Mouse (Mus musculus) retina, postnatal 7 days (tissue): ENCODE data around the gene Prdm16.
A peak's percentile ranks its signal among the peaks of the same experiment; 100 is the strongest.

Source experiments
- DNase-seq: peaks from one replicate; pipeline ENCODE4 v3.0.0-alpha.2; 2012; ENCODE audit warnings: low read depth, low spot score

Gene Prdm16

DNA sequence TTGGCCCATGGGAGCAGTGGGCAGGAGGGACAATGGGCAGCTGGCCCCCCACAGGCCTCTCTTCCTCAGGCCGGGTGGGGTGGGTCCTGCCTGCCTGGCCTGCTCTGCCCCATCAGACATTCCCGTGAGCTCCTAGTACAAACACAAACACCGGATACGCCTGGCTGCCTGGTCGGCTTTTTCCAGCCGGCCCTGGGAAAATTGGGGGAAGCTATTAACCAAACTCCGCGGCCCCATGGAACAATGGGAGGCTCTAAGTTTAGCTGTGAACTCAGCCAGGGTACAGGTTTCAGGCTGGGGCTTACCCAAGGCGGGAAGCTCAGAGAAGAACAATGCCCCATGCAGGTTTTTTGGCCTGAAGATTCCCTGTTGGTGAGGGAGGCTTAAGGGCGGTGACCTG is 300.0 kb downstream of the Prdm16 start:
- DNase-seq = no peak

DNA sequence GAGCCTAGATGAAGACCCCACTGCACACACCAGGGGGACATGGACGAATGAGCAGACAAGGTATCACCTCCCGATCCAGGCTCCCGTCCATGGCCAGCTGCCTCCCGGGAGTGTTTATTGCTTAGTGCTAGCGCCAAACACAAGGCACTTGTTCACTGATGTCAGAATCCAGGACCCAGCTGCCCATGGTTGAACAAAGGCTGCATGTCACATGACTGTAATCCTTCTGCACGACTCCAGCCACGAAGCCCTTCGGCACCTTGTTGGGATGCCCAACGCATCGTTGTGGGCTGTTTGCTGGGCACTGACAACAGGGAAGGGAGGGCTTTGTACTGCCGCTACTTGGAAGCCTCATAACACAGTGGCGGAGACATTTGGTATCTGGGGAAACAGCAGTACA is 300.9 kb downstream of the Prdm16 start, which contains the start of gene B230104I21Rik:
B230104I21Rik (plus strand) TSS at position 367 of the 400 bp plus-strand sequence.
- no peak for DNase-seq

DNA sequence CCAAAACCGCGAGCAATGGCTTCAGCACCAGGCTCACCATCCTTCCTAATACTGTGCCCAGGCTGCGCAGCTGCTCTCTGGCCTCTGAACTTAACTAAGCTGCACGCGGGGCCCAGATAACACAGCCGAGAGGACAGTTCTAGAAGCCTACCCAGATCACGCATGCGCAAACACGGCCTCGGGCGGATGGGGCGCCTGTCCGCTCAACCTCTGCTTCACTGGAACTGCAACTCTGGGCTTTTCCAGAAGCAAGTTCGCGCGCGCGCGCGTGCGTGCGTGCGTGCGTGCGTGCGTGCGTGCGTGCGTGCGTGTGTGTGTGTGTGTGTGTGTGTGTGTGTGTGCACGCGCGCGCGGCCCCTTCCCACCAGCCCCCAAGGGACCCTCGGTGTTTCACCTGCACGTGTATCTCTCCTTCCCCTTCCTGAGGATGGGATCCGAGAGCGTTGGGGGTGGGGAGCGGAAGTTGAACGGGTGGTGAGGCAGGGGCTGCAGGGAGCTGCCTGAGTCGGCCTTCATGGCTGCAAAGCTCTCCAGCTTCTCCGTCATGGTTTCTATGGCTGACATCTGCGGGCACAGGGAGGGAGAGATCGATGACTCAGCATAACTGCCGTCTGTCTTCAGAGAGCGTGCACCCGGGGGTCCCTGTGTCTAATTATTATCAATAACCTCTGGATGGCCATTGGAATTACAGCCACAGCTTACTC is 301.8 kb downstream of the Prdm16 start:
- DNase-seq = peak; percentile 54

- DNase-seq = no peak
Measured at GRCm38 (mm10) chr4:154333300-154333699, 303.4 kb downstream of the Prdm16 start.

GRCm38 (mm10) chr4:154331271-154331670 is 305.4 kb downstream of the Prdm16 start:
- no peak for DNase-seq

GRCm38 (mm10) chr4:154330001-154330400 is 306.7 kb downstream of the Prdm16 start:
- no peak for DNase-seq

GRCm38 (mm10) chr4:154328836-154329235 is 307.8 kb downstream of the Prdm16 start:
- peak; percentile 69 for DNase-seq

GRCm38 (mm10) chr4:154328431-154328830 is 308.2 kb downstream of the Prdm16 start:
- no peak for DNase-seq

DNA sequence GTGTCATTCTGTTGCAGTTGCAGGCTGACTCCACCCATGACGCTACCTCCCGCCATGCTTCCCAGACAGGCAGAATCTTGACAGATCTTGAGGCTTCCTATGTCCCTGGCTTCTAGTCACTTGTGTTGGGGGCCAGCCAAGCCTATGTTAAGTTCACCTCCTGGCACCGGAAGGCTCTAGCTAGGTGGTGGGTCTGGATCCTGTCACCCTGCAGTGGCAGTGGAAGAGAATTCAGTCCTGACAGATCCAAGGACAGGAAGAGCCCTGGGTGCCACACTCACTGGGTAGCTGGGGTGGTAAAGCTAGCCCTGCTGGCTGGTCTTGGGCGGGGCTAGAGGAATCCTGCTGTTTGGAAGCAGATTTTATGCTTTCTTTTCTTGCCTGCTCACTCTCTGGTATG is 311.3 kb downstream of the Prdm16 start:
- DNase-seq = no peak

- DNase-seq = no peak
Measured at GRCm38 (mm10) chr4:154313622-154313967, 323.1 kb downstream of the Prdm16 start.

GRCm38 (mm10) chr4:154312935-154313621 is 323.6 kb downstream of the Prdm16 start:
- no peak for DNase-seq

- no peak for DNase-seq
Measured at GRCm38 (mm10) chr4:154312143-154312812, 324.4 kb downstream of the Prdm16 start.

DNA sequence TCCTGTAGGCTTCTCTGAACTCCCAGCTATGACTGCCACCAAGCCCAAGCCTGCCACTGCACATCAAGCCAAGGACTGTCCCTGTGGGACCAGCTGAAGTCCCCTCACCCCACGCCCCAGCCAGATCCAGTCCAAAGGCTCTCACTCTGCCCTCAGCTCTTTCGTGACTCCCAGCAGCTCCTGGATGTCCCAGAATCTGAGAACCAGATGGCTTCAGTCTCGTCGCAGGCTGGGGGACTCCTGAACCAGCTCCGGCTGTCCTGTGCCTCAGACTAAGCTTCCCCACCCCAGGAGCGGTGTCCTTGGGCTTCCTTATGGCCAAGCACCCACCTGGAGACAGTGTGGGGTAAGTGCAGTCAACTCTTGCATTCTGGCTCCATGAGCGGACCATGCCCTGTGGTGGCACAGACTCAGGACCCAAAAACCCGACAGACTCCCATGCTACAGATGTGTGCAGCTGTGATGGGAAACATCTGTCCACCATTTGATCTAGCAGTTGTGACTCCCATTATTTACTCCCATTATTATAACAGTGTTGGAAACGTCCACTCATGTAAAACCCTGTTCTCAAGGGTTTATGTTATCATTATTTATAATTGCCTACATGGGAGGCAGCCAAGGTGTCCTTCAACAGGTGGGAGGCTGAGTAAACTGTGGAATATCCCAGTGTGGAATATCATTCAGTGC is 326.0 kb downstream of the Prdm16 start:
- no peak for DNase-seq

DNA sequence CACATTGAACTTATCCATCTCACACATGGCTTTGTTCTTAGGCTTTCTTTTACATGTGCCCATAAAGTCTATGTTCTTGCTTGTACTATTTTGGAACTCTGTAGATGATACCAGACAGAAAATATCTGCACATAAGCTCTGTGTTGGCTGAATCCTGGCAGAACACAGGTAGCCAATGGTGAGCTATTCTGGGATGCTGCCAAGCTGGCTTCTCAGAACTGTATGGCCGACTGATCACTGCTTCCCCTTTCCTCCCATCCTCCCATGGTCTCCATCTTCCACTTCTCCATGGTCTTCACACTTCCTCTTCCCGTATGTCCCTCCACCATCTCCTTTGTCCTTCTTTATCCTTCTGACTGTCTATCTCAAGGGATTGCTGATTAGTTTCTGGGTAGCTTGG is 327.5 kb downstream of the Prdm16 start:
- DNase-seq = no peak

DNA sequence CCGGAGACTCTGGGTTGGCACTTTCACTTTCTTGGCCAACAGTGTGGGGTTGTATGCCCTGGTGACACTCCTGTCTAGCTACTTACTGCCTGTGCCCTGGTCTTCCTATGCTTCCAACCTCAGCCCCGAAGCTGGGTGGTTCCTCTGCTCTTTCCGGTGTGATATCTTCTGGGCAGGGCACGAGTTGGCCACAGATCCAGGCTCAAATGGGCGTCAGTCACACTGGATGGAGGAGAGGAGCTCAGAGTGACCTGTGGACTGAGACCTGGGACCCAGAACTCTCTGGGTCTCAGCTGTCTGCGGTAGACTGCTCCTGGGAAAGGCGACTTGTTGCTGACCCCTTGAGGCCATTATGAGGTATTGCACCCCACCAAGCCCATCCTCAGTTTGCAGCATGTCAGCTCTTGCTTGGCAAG is 335.2 kb downstream of the Prdm16 start, which contains the start of gene Arhgef16:
Arhgef16 (minus strand) TSS at position 211 of the 416 bp plus-strand sequence.
- peak; percentile 43 for DNase-seq

- no peak for DNase-seq
Measured at GRCm38 (mm10) chr4:154299541-154300271, 337.0 kb downstream of the Prdm16 start.

- no peak for DNase-seq
Measured at GRCm38 (mm10) chr4:154297761-154298160, 338.9 kb downstream of the Prdm16 start.

DNA sequence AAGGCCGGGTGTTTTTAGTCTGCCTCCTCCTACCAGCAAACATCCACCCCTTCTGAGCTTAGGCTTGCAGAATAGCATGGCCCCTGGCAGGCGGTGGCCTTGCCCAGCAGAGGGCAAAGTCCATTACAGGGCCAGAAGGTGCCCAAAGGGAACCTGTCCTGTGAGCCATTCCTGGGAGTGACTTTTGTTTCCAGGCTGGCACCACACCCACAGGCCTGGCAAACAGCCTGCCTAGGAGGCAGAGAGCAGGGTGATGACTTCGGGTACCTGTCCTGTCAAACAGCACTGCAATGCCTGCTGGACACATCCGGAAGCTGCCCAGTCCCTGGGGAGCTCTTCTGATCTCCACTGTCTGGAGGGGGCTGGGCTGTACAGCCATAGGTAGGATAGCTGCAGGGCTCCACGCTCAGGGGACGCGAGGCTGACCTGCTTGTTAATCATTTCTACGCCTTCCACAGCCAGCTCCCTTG is 342.4 kb downstream of the Prdm16 start:
- DNase-seq = no peak

DNA sequence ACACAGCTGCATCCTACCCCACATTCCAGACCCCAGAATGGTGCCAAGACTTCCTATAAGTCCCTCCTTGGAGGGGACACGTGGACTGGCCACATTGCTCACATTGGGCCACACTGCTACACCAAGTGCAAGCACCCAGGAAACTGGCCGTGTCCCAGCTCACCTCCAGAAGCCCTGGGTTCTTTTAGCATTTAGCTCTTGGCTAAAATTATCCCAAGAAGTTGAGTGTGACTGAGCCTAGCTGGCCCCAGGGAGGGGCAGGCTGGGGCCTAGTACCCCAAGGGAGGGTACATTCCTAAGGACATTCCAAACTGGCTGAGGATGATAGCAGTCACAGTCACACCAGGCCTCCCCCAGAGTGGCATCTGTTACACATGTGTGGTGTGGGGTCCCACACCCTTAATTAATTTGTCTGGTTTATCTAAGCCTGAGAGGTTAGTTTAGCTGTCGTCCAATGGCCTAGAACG is 342.9 kb downstream of the Prdm16 start:
- no peak for DNase-seq

DNA sequence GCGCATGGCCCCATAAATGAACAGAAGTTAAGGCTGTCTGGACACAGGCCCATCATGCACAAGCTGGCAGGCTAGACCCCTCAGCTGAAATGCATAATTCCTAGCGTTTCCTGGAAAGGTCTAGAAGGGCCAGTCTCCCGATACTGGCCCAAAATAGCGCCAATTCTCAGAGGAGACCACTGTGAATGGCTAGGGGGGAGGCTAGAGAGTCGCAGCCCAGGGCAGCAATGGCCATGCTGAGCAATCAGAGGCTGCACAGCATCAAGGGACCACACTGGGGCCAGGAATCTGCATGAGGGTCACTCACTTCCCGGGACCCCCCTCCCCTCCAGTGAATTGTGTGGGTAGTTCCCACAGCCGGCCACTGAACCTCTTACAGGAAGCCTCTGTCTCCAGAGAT is 353.0 kb downstream of the Prdm16 start:
- DNase-seq = no peak

DNA sequence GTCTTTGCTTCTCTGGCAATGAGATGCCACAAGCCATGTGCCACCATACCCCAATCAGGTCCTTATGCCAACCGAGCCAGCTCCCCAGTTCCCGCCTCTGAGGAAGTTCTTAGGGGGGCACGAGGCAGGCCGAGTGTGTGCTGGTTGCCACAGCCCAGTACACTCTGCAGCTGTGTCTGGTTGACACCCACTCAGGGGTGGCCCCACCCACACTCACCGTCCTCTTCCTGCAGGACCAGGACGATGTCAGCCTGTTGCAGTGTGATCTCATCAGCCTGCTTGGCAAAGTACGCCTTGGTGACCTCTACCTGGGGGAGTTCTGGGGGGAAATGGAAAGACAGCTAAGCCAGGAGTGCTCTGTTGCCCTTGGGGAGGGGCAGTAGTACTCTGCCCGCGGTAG is 357.2 kb downstream of the Prdm16 start:
- no peak for DNase-seq
